Mouse (Mus musculus): ENCODE measurements at regions not wholly inside any gene's neighbourhood (a gene's known extent, or its start where the extent isn't known, plus 50 kb on each side); places are given as distances from the start of the nearest gene placed in this dataset.
"Not testable (repeated sequence)": the region's sequence is repeated elsewhere in the genome, so short reads cannot be mapped to it uniquely, and the experiment has no call there.

DNA sequence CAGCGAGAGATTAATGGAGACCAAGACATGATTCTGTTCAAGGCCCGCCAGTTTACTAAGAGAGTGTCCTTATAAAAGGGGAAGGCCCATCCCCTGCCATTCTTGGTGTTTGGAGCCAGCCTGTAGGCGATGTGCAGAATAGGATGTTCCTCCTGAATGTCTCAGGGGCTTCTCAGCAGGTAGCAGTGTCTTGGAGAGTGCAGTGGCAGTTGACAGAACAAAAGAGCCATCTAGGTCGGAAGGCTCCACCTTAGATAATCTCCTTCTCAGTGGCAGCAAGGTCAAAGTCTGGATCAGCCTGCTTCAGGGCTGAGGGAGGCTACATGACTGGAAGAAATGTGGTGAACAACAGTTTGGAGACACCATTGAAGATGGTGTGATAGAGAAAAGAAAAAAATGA is 171.7 kb downstream of the Diras2 start:
- not testable (repeated sequence) for TF ChIP-seq CTCF (IDR thresholded peaks at IDR 0.05; ENCODE audit: low read depth); EP300 (optimal IDR thresholded peaks at IDR 0.05)
